Mouse (Mus musculus): ENCODE results near the gene Cyp4f18. TPM values are rescaled to one million over a fixed set of nuclear protein-coding genes. Genes with fewer than 3 reads are reported as not detected.

The Cyp4f18 gene
- polyA plus RNA-seq, 1 experiment from 2014 or later = 0.20 TPM

GRCm38 (mm10) chr8:71988110-71988866 is 21.1 kb downstream of the Cyp4f18 start:
- peak overlapping the region; percentile 73 for H3K4me2 ChIP-seq (replicated peaks)
- peak; percentile 92 for ATAC-seq (ENCODE audit: low FRiP score)
- H3K36me3 ChIP-seq (replicated peaks; ENCODE audit: control insufficient read depth, insufficient read depth) = no peaks in the 10 kb centered on the region
- 16% methylated on average over 24 of the region's 24 CpGs for WGBS
- H3K9me3 ChIP-seq (ENCODE audit: control insufficient read depth, low read length) = no peaks in the 10 kb centered on the region
- H3K27ac ChIP-seq = peak overlapping the region; percentile 54; the same call in 1 of the 2 replicates
- no peaks in the 10 kb centered on the region for H3K4me1 ChIP-seq (replicated peaks; ENCODE audit: control insufficient read depth, insufficient read depth, low read length)
- DNase-seq (ENCODE audit: low spot score) = peak; percentile 72
- peak overlapping the region; percentile 44 for H3K4me3 ChIP-seq (replicated peaks; ENCODE audit: low read length)
- H3K9ac ChIP-seq = peak overlapping the region; percentile 68
- H3K27me3 ChIP-seq (ENCODE audit: control insufficient read depth, insufficient read depth, low read length) = no peaks in the 10 kb centered on the region

DNA sequence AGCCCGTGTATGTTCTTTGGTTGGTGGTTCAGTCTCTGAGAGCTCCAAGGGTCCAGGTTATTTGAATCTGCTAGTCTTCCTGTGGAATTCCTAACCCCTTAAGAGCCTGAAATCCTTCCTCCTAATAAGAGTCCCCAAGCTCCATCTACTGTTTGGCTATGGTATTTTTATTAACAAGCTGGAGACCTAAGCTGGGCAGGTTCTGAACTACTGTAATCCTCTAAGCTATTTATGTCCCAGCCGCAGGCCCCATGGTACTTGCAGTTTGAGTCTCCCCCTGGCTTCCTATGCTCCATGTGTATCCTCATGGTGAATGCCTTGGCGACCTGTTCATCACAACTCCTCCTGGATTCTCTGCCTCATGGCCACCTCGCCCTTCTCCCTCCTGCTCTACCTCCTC is 24.8 kb downstream of the Cyp4f18 start:
- no peaks in the 10 kb centered on the region for H3K27me3 ChIP-seq (ENCODE audit: control insufficient read depth, insufficient read depth, low read length)
- H3K27ac ChIP-seq = no peak overlapping the region
- no peaks in the 10 kb centered on the region for H3K9me3 ChIP-seq (ENCODE audit: control insufficient read depth, low read length)
- whole genome bisulfite sequencing = 62% methylated on average over 4 of the region's 4 CpGs
- no peak overlapping the region for H3K9ac ChIP-seq
- DNase-seq (ENCODE audit: low spot score) (peak; percentile 32), ATAC-seq (ENCODE audit: low FRiP score) (no peak)
- H3K4me3 ChIP-seq (replicated peaks; ENCODE audit: low read length) = no peak overlapping the region
- H3K4me1 ChIP-seq (replicated peaks; ENCODE audit: control insufficient read depth, insufficient read depth, low read length) = no peaks in the 10 kb centered on the region
- no peaks in the 10 kb centered on the region for H3K36me3 ChIP-seq (replicated peaks; ENCODE audit: control insufficient read depth, insufficient read depth)
- H3K4me2 ChIP-seq (replicated peaks) = no peak overlapping the region

- Histone ChIP-seq H3K27ac (no peak overlapping the region), H3K27me3 (ENCODE audit: control insufficient read depth, insufficient read depth, low read length) (no peaks in the 10 kb centered on the region), H3K4me1 (replicated peaks; ENCODE audit: control insufficient read depth, insufficient read depth, low read length) (no peaks in the 10 kb centered on the region), H3K9me3 (ENCODE audit: control insufficient read depth, low read length) (no peaks in the 10 kb centered on the region), H3K9ac (no peak overlapping the region), H3K4me3 (replicated peaks; ENCODE audit: low read length) (no peak overlapping the region), H3K4me2 (replicated peaks) (no peak overlapping the region), H3K36me3 (replicated peaks; ENCODE audit: control insufficient read depth, insufficient read depth) (no peaks in the 10 kb centered on the region)
- 79% methylated on average over 4 of the region's 4 CpGs for WGBS
- no peak for ATAC-seq (ENCODE audit: low FRiP score)
- DNase-seq (ENCODE audit: low spot score) = no peak
These were observed 28.0 kb downstream of the Cyp4f18 start for GRCm38 (mm10) chr8:71981456-71981855.

DNA sequence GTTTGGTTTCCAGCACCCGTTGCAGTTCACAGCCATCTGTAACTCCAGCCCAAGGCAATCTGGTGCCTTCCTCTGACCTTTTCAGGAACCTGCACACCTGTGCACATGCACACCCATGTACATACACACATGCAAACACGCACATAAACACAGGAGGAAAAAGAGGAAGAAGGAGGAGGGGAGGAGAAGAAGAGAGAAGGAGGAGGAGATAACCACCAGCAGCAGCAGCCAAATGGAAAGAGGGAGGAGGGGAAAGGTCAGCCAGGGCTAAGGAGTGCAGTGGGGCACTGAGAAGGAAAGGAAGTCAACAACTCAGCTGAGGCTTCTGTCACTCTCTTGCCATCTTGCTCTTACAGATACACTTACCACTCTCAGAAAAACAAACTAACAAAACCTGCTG is 28.4 kb downstream of the Cyp4f18 start:
- no peak overlapping the region for H3K27ac ChIP-seq
- ATAC-seq (ENCODE audit: low FRiP score) (no peak), DNase-seq (ENCODE audit: low spot score) (no peak)
- no peaks in the 10 kb centered on the region for H3K9me3 ChIP-seq (ENCODE audit: control insufficient read depth, low read length)
- H3K36me3 ChIP-seq (replicated peaks; ENCODE audit: control insufficient read depth, insufficient read depth) = no peaks in the 10 kb centered on the region
- no peak overlapping the region for H3K4me3 ChIP-seq (replicated peaks; ENCODE audit: low read length)
- 78% methylated on average over 2 of the region's 2 CpGs for WGBS
- no peak overlapping the region for H3K4me2 ChIP-seq (replicated peaks)
- H3K9ac ChIP-seq = no peak overlapping the region
- H3K4me1 ChIP-seq (replicated peaks; ENCODE audit: control insufficient read depth, insufficient read depth, low read length) = no peaks in the 10 kb centered on the region
- H3K27me3 ChIP-seq (ENCODE audit: control insufficient read depth, insufficient read depth, low read length) = no peaks in the 10 kb centered on the region

DNA sequence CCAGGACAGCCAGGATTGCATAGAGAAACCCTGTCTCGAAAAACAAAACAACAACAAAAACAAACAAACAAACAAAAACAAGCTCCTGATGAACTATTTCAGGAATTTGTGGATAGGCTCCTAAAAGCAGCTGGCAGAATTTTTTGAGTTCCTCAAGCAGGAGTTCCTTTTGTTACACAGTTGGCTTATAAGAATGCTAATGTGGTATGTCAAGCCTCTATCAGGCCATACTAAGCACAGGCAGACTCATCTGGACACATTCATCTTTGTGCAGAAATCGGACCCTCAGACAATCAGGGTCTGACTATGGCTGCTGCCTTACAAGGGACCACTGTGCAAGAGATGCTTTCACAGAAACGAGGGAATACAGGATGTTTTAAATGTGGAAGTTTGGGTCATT is 35.2 kb downstream of the Cyp4f18 start:
- Histone ChIP-seq H3K27ac (no peak overlapping the region), H3K27me3 (ENCODE audit: control insufficient read depth, insufficient read depth, low read length) (no peaks in the 10 kb centered on the region), H3K9ac (no peak overlapping the region), H3K4me2 (replicated peaks) (no peak overlapping the region), H3K4me1 (replicated peaks; ENCODE audit: control insufficient read depth, insufficient read depth, low read length) (no peaks in the 10 kb centered on the region), H3K36me3 (replicated peaks; ENCODE audit: control insufficient read depth, insufficient read depth) (peaks cover 9% of the 10 kb centered on the region), H3K4me3 (replicated peaks; ENCODE audit: low read length) (no peak overlapping the region), H3K9me3 (ENCODE audit: control insufficient read depth, low read length) (no peaks in the 10 kb centered on the region)
- DNase-seq (ENCODE audit: low spot score) = no peak
- no peak for ATAC-seq (ENCODE audit: low FRiP score)
- 71% methylated on average over 3 of the region's 3 CpGs for WGBS

DNA sequence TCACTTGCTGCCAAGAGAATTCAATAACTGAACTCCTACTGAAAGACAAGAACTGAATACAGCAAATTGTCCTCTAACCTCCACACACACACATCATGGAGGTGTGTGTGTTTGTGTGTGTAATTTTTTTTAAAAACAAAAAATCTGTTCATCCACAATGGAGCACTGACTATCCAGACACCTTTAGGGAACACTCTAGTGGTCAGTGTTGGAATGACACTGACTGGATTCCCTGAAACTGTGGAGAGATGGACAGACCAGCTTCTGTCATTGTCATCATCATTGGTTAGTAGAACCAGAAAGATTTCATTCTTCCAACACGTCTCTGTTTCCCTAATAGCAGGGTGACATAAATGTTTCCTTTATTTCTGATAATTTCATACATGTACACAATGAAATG is 37.5 kb downstream of the Cyp4f18 start:
- peaks cover 30% of the 10 kb centered on the region for H3K36me3 ChIP-seq (replicated peaks; ENCODE audit: control insufficient read depth, insufficient read depth)
- H3K9ac ChIP-seq = no peak overlapping the region
- no peaks in the 10 kb centered on the region for H3K27me3 ChIP-seq (ENCODE audit: control insufficient read depth, insufficient read depth, low read length)
- H3K4me3 ChIP-seq (replicated peaks; ENCODE audit: low read length) = no peak overlapping the region
- no peak for DNase-seq (ENCODE audit: low spot score)
- ATAC-seq (ENCODE audit: low FRiP score) = no peak
- H3K27ac ChIP-seq = no peak overlapping the region
- H3K4me2 ChIP-seq (replicated peaks) = no peak overlapping the region
- no peaks in the 10 kb centered on the region for H3K4me1 ChIP-seq (replicated peaks; ENCODE audit: control insufficient read depth, insufficient read depth, low read length)
- no peaks in the 10 kb centered on the region for H3K9me3 ChIP-seq (ENCODE audit: control insufficient read depth, low read length)
- 90% methylated on average over 1 of the region's 1 CpGs for WGBS

- Histone ChIP-seq H3K4me2 (replicated peaks) (no peak overlapping the region), H3K27ac (no peak overlapping the region), H3K27me3 (ENCODE audit: control insufficient read depth, insufficient read depth, low read length) (no peaks in the 10 kb centered on the region), H3K4me3 (replicated peaks; ENCODE audit: low read length) (no peak overlapping the region), H3K36me3 (replicated peaks; ENCODE audit: control insufficient read depth, insufficient read depth) (peaks cover 45% of the 10 kb centered on the region), H3K4me1 (replicated peaks; ENCODE audit: control insufficient read depth, insufficient read depth, low read length) (no peaks in the 10 kb centered on the region), H3K9ac (no peak overlapping the region), H3K9me3 (ENCODE audit: control insufficient read depth, low read length) (peaks cover 4% of the 10 kb centered on the region; the same call in 1 of the 2 replicates)
- no peak for DNase-seq (ENCODE audit: low spot score)
- ATAC-seq (ENCODE audit: low FRiP score) = no peak
- 94% methylated on average over 6 of the region's 6 CpGs for WGBS
These were observed 40.8 kb downstream of the Cyp4f18 start for GRCm38 (mm10) chr8:71968636-71969035.

GRCm38 (mm10) chr8:71968100-71968499 is 41.3 kb downstream of the Cyp4f18 start:
- Histone ChIP-seq H3K9ac (no peak overlapping the region), H3K9me3 (ENCODE audit: control insufficient read depth, low read length) (peaks cover 4% of the 10 kb centered on the region; the same call in 1 of the 2 replicates), H3K4me1 (replicated peaks; ENCODE audit: control insufficient read depth, insufficient read depth, low read length) (no peaks in the 10 kb centered on the region), H3K36me3 (replicated peaks; ENCODE audit: control insufficient read depth, insufficient read depth) (peaks cover 45% of the 10 kb centered on the region), H3K27ac (no peak overlapping the region), H3K4me3 (replicated peaks; ENCODE audit: low read length) (no peak overlapping the region), H3K4me2 (replicated peaks) (no peak overlapping the region), H3K27me3 (ENCODE audit: control insufficient read depth, insufficient read depth, low read length) (no peaks in the 10 kb centered on the region)
- WGBS = 86% methylated on average over 6 of the region's 6 CpGs
- DNase-seq (ENCODE audit: low spot score) (no peak), ATAC-seq (ENCODE audit: low FRiP score) (no peak)

DNA sequence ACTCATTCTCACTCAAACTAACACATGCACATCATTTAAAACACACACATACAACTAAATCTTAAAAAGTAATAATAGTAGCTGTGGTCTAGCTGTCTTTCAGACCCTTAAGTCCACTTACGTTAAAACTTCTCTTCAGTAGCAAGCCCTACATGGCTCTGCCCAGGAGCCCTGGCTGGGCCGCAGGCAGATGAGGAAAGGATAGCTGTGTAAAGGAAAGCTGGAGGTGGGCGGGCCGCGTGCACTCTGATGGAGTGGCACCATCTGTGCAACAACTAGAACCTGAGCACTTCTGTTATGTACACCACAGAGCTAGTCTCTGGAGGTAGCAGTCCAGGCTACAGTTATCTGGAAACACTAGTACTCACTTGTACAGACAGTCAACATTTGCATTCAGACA is 42.2 kb downstream of the Cyp4f18 start:
- Histone ChIP-seq H3K9ac (no peak overlapping the region), H3K4me3 (replicated peaks; ENCODE audit: low read length) (no peak overlapping the region), H3K27ac (no peak overlapping the region), H3K27me3 (ENCODE audit: control insufficient read depth, insufficient read depth, low read length) (no peaks in the 10 kb centered on the region), H3K36me3 (replicated peaks; ENCODE audit: control insufficient read depth, insufficient read depth) (peaks cover 45% of the 10 kb centered on the region), H3K4me2 (replicated peaks) (no peak overlapping the region), H3K4me1 (replicated peaks; ENCODE audit: control insufficient read depth, insufficient read depth, low read length) (no peaks in the 10 kb centered on the region), H3K9me3 (ENCODE audit: control insufficient read depth, low read length) (peaks cover 4% of the 10 kb centered on the region; the same call in 1 of the 2 replicates)
- DNase-seq (ENCODE audit: low spot score) (no peak), ATAC-seq (ENCODE audit: low FRiP score) (no peak)
- over 99% methylated on average over 5 of the region's 5 CpGs for WGBS
